Mouse (Mus musculus): Measurements from ENCODE around the gene Gm42517.

The Gm42517 gene

DNA sequence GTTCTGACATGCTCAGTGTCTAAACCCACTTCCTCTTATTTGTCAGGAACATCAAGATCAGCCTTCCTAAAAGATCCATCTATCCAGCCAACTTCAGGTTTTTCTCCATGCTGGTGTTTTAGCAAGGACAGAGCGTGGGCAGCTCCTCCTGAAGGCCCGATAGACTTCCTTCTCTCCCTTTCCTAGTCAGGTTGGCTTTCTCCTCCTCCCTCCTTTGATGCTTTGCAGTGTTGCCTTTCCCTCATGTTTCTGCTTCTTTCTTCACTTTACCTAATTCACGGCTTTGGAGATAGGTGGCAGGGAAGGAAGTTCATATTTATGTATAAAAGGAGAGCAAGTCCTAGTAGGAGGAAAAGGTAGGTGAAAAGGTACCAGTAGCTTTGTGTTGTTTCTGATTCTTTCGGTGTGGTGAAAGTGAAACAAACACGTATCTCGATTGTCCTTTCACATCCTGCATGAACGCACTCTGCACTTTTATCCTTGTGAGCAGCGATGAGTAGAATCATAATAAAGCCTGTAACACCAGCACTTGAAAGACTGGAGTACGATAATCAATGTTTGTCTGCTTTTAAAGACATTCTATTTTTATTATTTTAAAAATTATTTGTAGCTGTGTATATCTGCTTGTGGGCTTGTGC is 18.1 kb downstream of the Gm42517 start:
- no peak for DNase-seq (ENCODE audit: low spot score)

DNA sequence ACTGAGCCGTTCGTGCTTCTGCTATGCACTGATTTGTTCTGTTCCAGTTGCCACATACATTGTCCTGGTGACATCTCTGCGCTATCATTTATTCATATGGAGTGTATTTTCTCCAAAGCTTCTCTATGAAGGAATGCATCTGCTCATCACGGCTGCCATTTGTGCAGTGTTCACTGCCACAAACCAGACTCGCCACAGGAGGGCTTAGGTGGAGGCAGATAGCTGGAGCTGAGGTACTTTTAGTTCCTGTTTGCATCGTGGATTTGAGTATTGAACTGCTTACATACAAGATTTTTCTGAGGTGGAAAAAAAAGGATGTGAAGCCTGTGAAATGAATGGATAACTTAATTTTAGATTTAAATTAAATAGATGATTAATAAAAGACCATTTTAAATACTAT is 19.9 kb downstream of the Gm42517 start:
- no peak for DNase-seq (ENCODE audit: low spot score)

DNA sequence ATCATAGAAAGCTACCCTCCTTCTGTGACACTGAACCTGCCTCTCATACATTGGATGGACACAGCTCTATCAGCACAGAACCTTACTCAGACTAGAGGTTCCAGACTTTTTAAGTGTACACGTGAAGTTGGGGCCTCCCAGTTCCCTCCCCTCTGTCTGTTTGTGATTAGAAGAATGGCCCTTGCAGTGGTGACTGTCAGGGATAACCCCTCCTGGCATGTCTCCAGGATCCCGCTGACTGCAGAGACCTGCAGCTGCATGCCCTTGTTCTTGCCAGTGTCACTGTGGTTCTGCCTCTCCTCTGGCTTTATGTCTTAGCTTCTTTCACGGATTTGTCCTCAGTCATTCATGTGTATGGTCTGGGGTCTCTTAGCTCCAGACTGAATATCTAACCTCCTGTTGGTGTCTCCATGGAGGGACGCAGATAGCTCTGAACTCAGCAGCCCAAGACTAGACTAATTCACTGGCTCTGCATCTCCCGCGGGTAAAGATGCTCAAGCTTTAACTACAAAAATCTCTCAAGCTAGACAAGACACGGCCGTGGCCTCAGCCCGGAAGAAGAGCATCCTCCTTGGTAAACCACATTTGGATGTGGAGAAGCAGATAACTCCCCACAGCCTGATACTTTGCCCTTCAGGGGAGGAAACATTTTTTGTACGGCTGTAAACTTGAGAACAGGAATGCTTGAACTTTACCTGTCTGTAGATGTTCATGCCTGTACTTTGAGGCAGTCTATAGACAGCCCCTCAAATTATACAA is 22.2 kb downstream of the Gm42517 start:
- DNase-seq (ENCODE audit: low spot score): no peak

DNA sequence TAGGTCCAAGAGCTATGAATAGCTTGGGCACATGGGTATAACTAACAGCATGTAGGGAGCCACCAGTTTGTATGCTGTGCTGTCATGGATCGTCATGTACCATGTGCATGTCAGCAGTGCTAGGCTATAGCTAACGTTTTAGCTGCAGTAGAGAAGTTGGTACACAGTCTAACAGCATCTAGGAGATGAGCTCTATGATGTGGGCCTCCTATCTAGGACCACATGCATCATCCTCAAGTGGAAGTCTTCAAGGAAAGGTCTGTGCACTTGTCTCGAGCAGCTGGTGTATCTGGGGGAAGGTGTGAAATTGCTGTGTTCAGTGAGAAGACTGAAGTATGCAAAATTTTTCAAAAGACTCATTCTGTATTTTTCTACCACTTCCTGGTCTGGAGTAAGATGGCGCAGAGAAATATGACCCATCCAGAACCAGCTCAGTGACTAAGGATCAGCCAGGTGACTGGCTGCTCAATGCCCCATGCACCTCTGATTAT is 24.0 kb downstream of the Gm42517 start:
- no peak for DNase-seq (ENCODE audit: low spot score)

DNA sequence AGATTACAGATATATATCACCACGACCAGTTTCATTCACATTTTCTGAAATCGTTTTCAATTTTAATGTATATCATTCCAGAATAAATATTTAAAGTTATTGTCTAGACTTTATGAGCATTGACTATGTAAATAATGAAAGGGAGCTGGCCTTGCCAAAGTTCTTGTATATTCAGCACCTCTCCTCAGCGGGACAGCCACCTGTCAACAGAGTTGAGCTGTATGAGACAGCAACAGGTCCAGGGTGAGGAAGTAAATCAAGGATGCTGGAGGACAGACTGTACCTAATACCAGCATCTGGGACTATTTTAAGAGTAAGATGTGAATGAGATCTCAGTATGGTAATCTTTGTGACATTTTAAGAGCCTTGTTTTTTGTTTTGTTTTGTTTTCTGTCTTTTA is 29.7 kb downstream of the Gm42517 start:
- DNase-seq (ENCODE audit: low spot score): no peak

DNA sequence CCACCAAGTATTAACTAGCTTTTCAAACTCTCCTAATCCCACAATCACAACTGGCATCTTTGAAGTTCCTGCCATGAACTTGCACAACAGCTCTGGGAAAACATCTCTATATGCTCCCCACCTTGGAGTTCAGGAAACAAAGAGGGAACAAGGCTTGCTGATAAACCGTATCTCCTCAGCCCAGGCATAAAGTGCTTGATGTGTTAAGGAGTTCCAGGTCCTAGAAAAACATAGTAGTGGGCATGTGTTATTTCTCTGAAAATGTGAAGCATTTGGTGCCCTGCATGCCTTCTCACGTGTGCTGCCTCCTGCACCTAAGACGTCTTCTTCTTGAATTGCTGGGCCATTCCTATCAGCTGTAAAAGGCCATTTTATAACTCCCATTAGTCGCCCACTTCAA is 30.3 kb downstream of the Gm42517 start:
- no peak for DNase-seq (ENCODE audit: low spot score)

DNA sequence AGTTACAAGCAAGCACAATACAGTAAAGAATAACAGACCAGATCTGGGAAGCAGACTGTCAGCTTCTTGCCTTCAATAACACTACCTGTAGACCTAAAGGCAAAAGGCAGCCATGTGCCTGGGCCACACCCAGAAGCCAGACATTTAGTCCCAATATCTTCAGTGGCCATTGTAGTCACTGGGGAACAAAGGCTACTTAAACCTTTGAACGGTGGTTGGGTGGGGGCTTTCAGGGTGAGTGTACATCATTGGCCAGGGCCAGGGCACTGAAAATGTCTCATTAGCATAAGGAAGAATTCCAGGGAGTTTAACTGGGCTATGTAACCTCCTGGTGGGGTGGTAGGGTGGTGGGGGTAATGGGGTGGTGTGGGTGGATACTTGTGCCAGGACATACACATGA is 36.7 kb downstream of the Gm42517 start:
- no peak for DNase-seq (ENCODE audit: low spot score)
